Mouse (Mus musculus) heart, postnatal 0 days (tissue): Measurements from ENCODE around the gene Ccsap. TPM values are rescaled to one million over a fixed set of nuclear protein-coding genes. Genes with fewer than 3 reads are reported as not detected.

Experiments used
- ATAC-seq: fragments of 200-750 bp; cut with Nextera tagmentation; 2 replicates; pipeline ENCODE4 v1.8.0; 2017; ENCODE audit warnings: low read depth, moderate number of reproducible peaks, moderate library complexity; ENCODE audit not compliant: insufficient read depth
- DNase-seq: peaks from one replicate; pipeline ENCODE4 v3.0.0-alpha.2; 2016; ENCODE audit warnings: low spot score
- H3K27ac ChIP-seq: fragments of 300-500 bp; sonication (generic); 2 replicates; pipeline ENCODE4 v1.5.1; 2014; ENCODE audit warnings: low read depth, mild to moderate bottlenecking
- H3K27me3 ChIP-seq: fragments of 300-500 bp; sonication (generic); 2 replicates; pipeline ENCODE4 v1.6.1; 2014; ENCODE audit warnings: low read length, mixed read lengths; ENCODE audit not compliant: control insufficient read depth, insufficient read depth
- H3K36me3 ChIP-seq: fragments of 300-500 bp; sonication (generic); replicated peaks from 2 replicates; pipeline ENCODE4 v1.6.1; 2014; ENCODE audit warnings: low read length, mixed read lengths; ENCODE audit not compliant: control insufficient read depth, insufficient read depth
- H3K4me1 ChIP-seq: fragments of 300-500 bp; sonication (generic); 2 replicates; pipeline ENCODE4 v1.6.1; 2014; ENCODE audit warnings: antibody characterized with exemption; ENCODE audit not compliant: control insufficient read depth, insufficient read depth
- H3K4me2 ChIP-seq: fragments of 300-500 bp; sonication (generic); 2 replicates; pipeline ENCODE4 v1.6.1; 2014; ENCODE audit warnings: low read depth, mild to moderate bottlenecking, low read length, moderate library complexity
- H3K4me3 ChIP-seq: fragments of 300-500 bp; sonication (generic); 2 replicates; pipeline ENCODE4 v1.5.1; 2014; ENCODE audit warnings: low read depth, low read length
- H3K9ac ChIP-seq: fragments of 300-500 bp; sonication (generic); replicated peaks from 2 replicates; pipeline ENCODE4 v1.6.1; 2014; ENCODE audit warnings: low read depth, low read length, mixed read lengths
- H3K9me3 ChIP-seq: fragments of 300-500 bp; sonication (generic); replicated peaks from 2 replicates; pipeline ENCODE4 v1.6.1; 2016; ENCODE audit warnings: low read length; ENCODE audit not compliant: control insufficient read depth
- CTCF ChIP-seq: IDR thresholded peaks from 2 replicates; pipeline ENCODE4 v1.5.1; 2016; ENCODE audit warnings: antibody characterized with exemption, control low read depth, low read depth
- EP300 ChIP-seq: IDR thresholded peaks from 2 replicates; pipeline ENCODE4 v1.6.1; 2016; ENCODE audit warnings: antibody characterized with exemption, low read depth
- WGBS: fragments of 180-500 bp; shearing (Covaris S2); extraction: QIAGEN DNeasy Blood & Tissue Kit; methylation state at CpG from one replicate; pipeline ENCODE4 v1.1.7; 2014; 5-methylcytosine and 5-hydroxymethylcytosine counted together
- polyA plus RNA-seq: library from polyadenylated mRNA; unstranded; fragments of >200 nt; fragmentation: Nextera tagmentation; extraction: Ambion mirVana; gene quantifications from 2 replicates; pipeline ENCODE4 v1.2.1, GENCODE M21; 2015
- total RNA-seq: library from RNA; depleted of rRNA; stranded (reverse); fragments of >200 nt; gene quantifications from 2 replicates; pipeline ENCODE4 v1.2.3, GENCODE M21; 2014; ENCODE audit warnings: low replicate concordance; rRNA removed

Gene Ccsap
- total RNA-seq (5.1 and 6.3 TPM in 2 replicates), polyA plus RNA-seq (1.2 TPM in 2 replicates)

DNA sequence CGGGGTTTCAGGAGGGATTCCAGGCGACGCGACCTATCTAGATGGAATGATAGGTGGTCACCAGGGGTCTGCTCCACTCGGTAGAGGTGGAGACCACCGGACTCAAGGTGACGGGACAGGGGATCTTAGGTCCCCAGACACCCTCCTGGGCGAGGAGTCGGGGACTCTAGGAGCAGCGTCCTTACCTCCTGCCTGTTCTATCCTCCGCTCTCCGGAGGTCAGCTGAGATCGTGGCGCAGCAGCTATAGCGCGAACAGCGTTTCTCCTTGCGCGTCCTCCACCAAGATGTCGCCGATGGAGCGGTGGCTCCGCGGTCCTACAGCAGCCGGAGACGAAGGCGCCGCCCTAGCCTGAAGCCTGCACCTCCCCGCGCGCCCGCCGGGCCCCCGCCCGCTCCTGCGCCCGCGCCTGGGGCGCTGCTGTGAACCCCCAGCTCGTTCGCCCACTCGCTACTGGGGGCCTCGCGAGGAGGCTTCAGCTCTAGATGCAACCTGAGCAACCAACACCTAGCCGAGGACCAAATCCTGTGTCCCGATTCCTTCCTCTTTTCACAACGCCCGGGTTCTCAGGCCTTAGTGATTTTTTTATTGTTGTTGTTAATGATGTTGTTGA, at the start of gene Ccsap:
Gene Ccsap, minus strand, starts transcription at position 562 of the 612 bp plus-strand sequence.
- H3K9ac ChIP-seq: peak within 1 kb of the TSS; percentile 58

GRCm38 (mm10) chr8:123907604-123908003, 47.6 kb upstream of the Ccsap start:
- H3K4me3 ChIP-seq: no peak overlapping the region
- peaks cover 86% of the 10 kb centered on the region for H3K36me3 ChIP-seq
- H3K4me2 ChIP-seq: no peak overlapping the region
- H3K27me3 ChIP-seq: no peaks in the 10 kb centered on the region
- ATAC-seq: no peak
- no peak for DNase-seq
- H3K9me3 ChIP-seq: no peaks in the 10 kb centered on the region
- TF ChIP-seq CTCF (no peak), EP300 (no peak)
- 89% methylated on average over 6 of the region's 6 CpGs for WGBS
- no peak overlapping the region for H3K9ac ChIP-seq
- H3K4me1 ChIP-seq: no peaks in the 10 kb centered on the region
- H3K27ac ChIP-seq: no peak overlapping the region

More for the DNA sequence above, at the start of gene Ccsap:
- H3K4me3 ChIP-seq: peak within 1 kb of the TSS; percentile 64
- under 1% methylated on average over 48 of the region's 48 CpGs for WGBS
- H3K27ac ChIP-seq: no peak within 1 kb of the TSS
- no peaks in the 10 kb centered on the region for H3K9me3 ChIP-seq
- TF ChIP-seq EP300: no peak
- H3K4me2 ChIP-seq: peak within 1 kb of the TSS; percentile 75
- peaks cover 11% of the 10 kb centered on the region for H3K4me1 ChIP-seq
- 0 out of 2 replicates have a peak, but pooled peaks cover 3% of the 10 kb centered on the region for H3K27me3 ChIP-seq
- H3K36me3 ChIP-seq: no peaks in the 10 kb centered on the region
- DNase-seq (peak; percentile 22), ATAC-seq (peak; percentile 70)

DNA sequence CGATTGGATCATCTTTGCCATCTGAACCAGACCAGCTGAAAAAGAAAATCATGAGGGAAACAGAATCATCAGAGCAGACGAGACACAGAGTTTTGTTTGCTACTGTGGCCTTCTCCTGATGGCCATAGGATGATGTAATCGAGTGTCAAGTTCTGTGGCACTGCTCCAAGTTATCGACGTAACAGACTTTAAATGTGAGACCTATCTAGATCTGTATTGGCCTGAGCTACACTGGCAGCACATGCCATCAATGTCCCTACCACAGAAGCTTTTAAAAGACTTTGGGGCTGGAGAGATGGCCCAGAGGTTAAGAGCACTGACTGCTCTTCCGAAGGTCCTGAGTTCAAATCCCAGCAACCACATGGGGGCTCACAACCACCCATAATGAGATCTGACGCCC, 42.6 kb upstream of the Ccsap start:
- DNase-seq (no peak), ATAC-seq (no peak)
- 76% methylated on average over 7 of the region's 7 CpGs for WGBS
- no peaks in the 10 kb centered on the region for H3K9me3 ChIP-seq
- H3K4me2 ChIP-seq: no peak overlapping the region
- TF ChIP-seq CTCF: no peak
- TF ChIP-seq EP300: no peak
- no peaks in the 10 kb centered on the region for H3K27me3 ChIP-seq
- H3K9ac ChIP-seq: no peak overlapping the region
- no peak overlapping the region for H3K4me3 ChIP-seq
- peaks cover 76% of the 10 kb centered on the region for H3K36me3 ChIP-seq
- no peak overlapping the region for H3K27ac ChIP-seq
- H3K4me1 ChIP-seq: no peaks in the 10 kb centered on the region

- no peaks in the 10 kb centered on the region for H3K4me1 ChIP-seq
- H3K9me3 ChIP-seq: no peaks in the 10 kb centered on the region
- H3K4me3 ChIP-seq: no peak overlapping the region
- no peak overlapping the region for H3K9ac ChIP-seq
- no peak for DNase-seq
- H3K27me3 ChIP-seq: peaks cover 10% of the 10 kb centered on the region; the same call in 1 of the 2 replicates
- TF ChIP-seq EP300 (no peak), CTCF (no peak)
- H3K36me3 ChIP-seq: peaks cover 53% of the 10 kb centered on the region
- H3K27ac ChIP-seq: no peak overlapping the region
- no peak overlapping the region for H3K4me2 ChIP-seq
- 83% methylated on average over 7 of the region's 7 CpGs for WGBS
- ATAC-seq: no peak
Measured at GRCm38 (mm10) chr8:123899366-123899765, 39.4 kb upstream of the Ccsap start.

DNA sequence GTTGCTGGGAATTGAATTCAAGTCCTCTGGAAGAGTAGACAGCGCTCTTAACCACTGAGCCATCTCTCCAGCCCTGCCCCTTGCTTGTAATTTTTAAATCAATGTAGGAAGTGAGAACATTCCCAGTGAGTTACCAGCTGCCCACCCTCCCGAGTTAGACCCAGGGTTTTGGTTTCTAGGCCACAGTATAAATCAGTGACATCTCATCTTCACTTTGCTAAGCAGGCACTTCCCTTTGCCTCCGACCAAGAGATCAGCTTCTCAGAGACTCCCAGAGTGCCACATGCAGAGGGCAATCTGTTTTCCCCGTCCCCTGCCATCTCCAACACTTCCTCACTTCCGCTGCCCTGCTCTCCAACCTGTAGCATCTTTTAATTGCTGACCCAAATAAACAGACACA, 38.6 kb upstream of the Ccsap start:
- ATAC-seq: no peak
- WGBS: 86% methylated on average over 5 of the region's 5 CpGs
- Histone ChIP-seq H3K9me3 (no peaks in the 10 kb centered on the region), H3K27me3 (peaks cover 17% of the 10 kb centered on the region; the same call in 1 of the 2 replicates), H3K9ac (no peak overlapping the region), H3K36me3 (peaks cover 45% of the 10 kb centered on the region), H3K4me3 (no peak overlapping the region), H3K27ac (no peak overlapping the region), H3K4me1 (no peaks in the 10 kb centered on the region), H3K4me2 (no peak overlapping the region)
- TF ChIP-seq CTCF (no peak), EP300 (no peak)
- DNase-seq: no peak

GRCm38 (mm10) chr8:123896774-123897173, 36.8 kb upstream of the Ccsap start:
- no peak overlapping the region for H3K4me3 ChIP-seq
- H3K9me3 ChIP-seq: no peaks in the 10 kb centered on the region
- no peak overlapping the region for H3K27ac ChIP-seq
- ATAC-seq (no peak), DNase-seq (no peak)
- no peak overlapping the region for H3K4me2 ChIP-seq
- peaks cover 34% of the 10 kb centered on the region for H3K27me3 ChIP-seq
- 53% methylated on average over 10 of the region's 10 CpGs for WGBS
- TF ChIP-seq CTCF: no peak
- no peaks in the 10 kb centered on the region for H3K4me1 ChIP-seq
- H3K36me3 ChIP-seq: peaks cover 27% of the 10 kb centered on the region
- H3K9ac ChIP-seq: no peak overlapping the region
